Mouse (Mus musculus): ENCODE results near the gene D430041D05Rik. TPM values are rescaled to one million over a fixed set of nuclear protein-coding genes. Genes with fewer than 3 reads are reported as not detected.

The D430041D05Rik gene
- total and polyA plus RNA-seq, 3 experiments, result not detected

DNA sequence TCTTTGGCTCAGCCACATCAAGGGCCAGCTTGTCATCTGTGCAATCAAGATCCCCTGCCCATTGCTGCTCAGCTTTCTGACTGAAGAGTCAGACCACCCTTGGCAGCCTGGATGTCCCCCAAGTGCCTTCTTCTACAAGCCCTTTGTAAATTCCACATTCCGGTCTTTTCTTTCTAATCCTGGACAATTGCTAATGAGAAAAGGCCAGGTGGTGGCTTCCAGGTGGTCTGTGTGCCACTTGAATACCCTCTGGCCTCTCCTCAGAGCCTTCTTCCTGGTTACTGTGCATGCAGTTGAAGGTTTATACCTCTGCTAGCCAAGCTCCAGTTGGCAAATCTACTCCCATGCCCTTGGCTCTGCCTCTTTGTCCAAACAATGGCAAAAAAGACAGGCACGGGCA, 92.6 kb downstream of the D430041D05Rik start:
- Histone ChIP-seq H3K9ac (ENCODE audit: insufficient read depth, low read depth) (no peak overlapping the region), H3K4me2 (ENCODE audit: insufficient read depth, low read depth, poor library complexity, severe bottlenecking) (no peak overlapping the region), H3K4me3 (replicated peaks in 1 of 3; ENCODE audit: low read depth in 2 of 3, low read length in 2 of 3, poor library complexity in 1 of 3) (no peak overlapping the region), H3K79me2 (replicated peaks; ENCODE audit: control insufficient read depth, extremely low read depth, insufficient read depth, poor library complexity, severe bottlenecking) (no peaks in the 10 kb centered on the region), H3K27me3 (replicated peaks) (peaks cover 2% of the 10 kb centered on the region), H3K36me3 (replicated peaks in 1 of 2; ENCODE audit: control insufficient read depth in 1 of 2, insufficient read depth in 1 of 2, low read length in 1 of 2) (no peaks in the 10 kb centered on the region), H3K4me1 (ENCODE audit: control insufficient read depth in 1 of 2, insufficient read depth in 2 of 2) (no peaks in the 10 kb centered on the region), H3K27ac (ENCODE audit: insufficient read depth, low read depth) (no peak overlapping the region), H3K9me3 (replicated peaks; ENCODE audit: low read length) (no peaks in the 10 kb centered on the region)
- no peak for DNase-seq (ENCODE audit: extremely low read depth)
- no peak for TF ChIP-seq ZC3H11A (IDR thresholded peaks at IDR 0.05; ENCODE audit: low read depth, low read length)
- TF ChIP-seq NELFE (IDR thresholded peaks at IDR 0.05; ENCODE audit: low read depth, low read length), result no peak
- no peak for TF ChIP-seq MYC (IDR thresholded peaks at IDR 0.05; ENCODE audit: low read depth, low read length)
- TF ChIP-seq NRF1 (IDR thresholded peaks at IDR 0.05; ENCODE audit: low read depth, low read length), result no peak
- no peak for TF ChIP-seq ETS1 (conservative IDR thresholded peaks at IDR 0.05; ENCODE audit: low read depth, low read length)
- TF ChIP-seq HCFC1 (IDR thresholded peaks at IDR 0.05; ENCODE audit: low read depth, low read length), result no peak
- in situ Hi-C loops (cut with MboI; ENCODE audit: low pct_ligation_motif_present, low pct_unique_long_range_greater_than_20kb, low sequenced_read_pairs), result loop anchor here (25.0 kb wide), 1 partner anchor 181 kb away; no protein-coding TSS in a partner anchor
- dilution Hi-C loops (cut with MboI; ENCODE audit: extremely low pct_ligation_motif_present, extremely low pct_unique_long_range_greater_than_20kb, low sequenced_read_pairs), result no loop called here

DNA sequence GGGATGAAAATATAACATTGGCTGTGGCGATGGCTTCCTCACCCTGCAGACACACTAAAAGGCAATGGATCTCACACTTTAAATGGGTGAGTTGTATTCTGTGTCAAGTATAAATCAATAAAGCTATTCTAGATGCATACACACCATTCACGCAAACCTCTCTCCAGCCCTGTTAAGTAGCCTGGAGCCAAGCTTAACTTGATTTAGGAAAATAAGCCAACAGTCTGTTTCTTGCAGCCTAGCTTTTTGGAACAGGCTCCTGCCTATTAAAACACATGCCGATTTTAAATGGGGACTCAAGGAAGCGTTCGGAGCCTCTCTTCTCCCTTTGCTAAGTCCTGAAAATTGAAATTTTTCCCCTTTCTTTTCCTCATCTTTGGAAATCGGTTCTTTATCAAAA, 93.2 kb downstream of the D430041D05Rik start:
- DNase-seq (ENCODE audit: extremely low read depth), result no peak
- H3K4me2 ChIP-seq (ENCODE audit: insufficient read depth, low read depth, poor library complexity, severe bottlenecking), result no peak overlapping the region
- no peaks in the 10 kb centered on the region for H3K4me1 ChIP-seq (ENCODE audit: control insufficient read depth in 1 of 2, insufficient read depth in 2 of 2)
- dilution Hi-C loops (cut with MboI; ENCODE audit: extremely low pct_ligation_motif_present, extremely low pct_unique_long_range_greater_than_20kb, low sequenced_read_pairs) (no loop called here), in situ Hi-C loops (cut with MboI; ENCODE audit: low pct_ligation_motif_present, low pct_unique_long_range_greater_than_20kb, low sequenced_read_pairs) (loop anchor here (25.0 kb wide), 1 partner anchor 180 kb away; no protein-coding TSS in a partner anchor)
- H3K27ac ChIP-seq (ENCODE audit: insufficient read depth, low read depth), result no peak overlapping the region
- no peaks in the 10 kb centered on the region for H3K36me3 ChIP-seq (replicated peaks in 1 of 2; ENCODE audit: control insufficient read depth in 1 of 2, insufficient read depth in 1 of 2, low read length in 1 of 2)
- H3K27me3 ChIP-seq (replicated peaks), result peaks cover 2% of the 10 kb centered on the region
- H3K9me3 ChIP-seq (replicated peaks; ENCODE audit: low read length), result no peaks in the 10 kb centered on the region
- H3K9ac ChIP-seq (ENCODE audit: insufficient read depth, low read depth), result no peak overlapping the region
- TF ChIP-seq JUND (conservative IDR thresholded peaks at IDR 0.05; ENCODE audit: low read depth, low read length) (no peak), CTCF (conservative IDR thresholded peaks at IDR 0.05 in 1 of 2, IDR thresholded peaks at IDR 0.05 in 1 of 2; ENCODE audit: low read depth in 2 of 2, low read length in 2 of 2) (no peak), MYC (IDR thresholded peaks at IDR 0.05; ENCODE audit: low read depth, low read length) (no peak), MAFK (IDR thresholded peaks at IDR 0.05; ENCODE audit: insufficient replicate concordance, low read length) (no peak), CHD2 (IDR thresholded peaks at IDR 0.05; ENCODE audit: low read length) (no peak), NELFE (IDR thresholded peaks at IDR 0.05; ENCODE audit: low read depth, low read length) (no peak), NRF1 (IDR thresholded peaks at IDR 0.05; ENCODE audit: low read depth, low read length) (no peak), USF1 (IDR thresholded peaks at IDR 0.05; ENCODE audit: low read depth, low read length) (no peak), TCF12 (IDR thresholded peaks at IDR 0.05; ENCODE audit: low read depth, low read length) (no peak), ZMIZ1 (IDR thresholded peaks at IDR 0.05; ENCODE audit: low read depth, low read length) (no peak), MAZ (IDR thresholded peaks at IDR 0.05; ENCODE audit: low read depth, low read length) (no peak), RCOR1 (conservative IDR thresholded peaks at IDR 0.05; ENCODE audit: low read depth, low read length) (no peak), CHD1 (IDR thresholded peaks at IDR 0.05; ENCODE audit: low read depth, low read length) (no peak), ELF1 (IDR thresholded peaks at IDR 0.05; ENCODE audit: low read depth, low read length) (no peak)
- H3K79me2 ChIP-seq (replicated peaks; ENCODE audit: control insufficient read depth, extremely low read depth, insufficient read depth, poor library complexity, severe bottlenecking), result no peaks in the 10 kb centered on the region
- H3K4me3 ChIP-seq (replicated peaks in 1 of 3; ENCODE audit: low read depth in 2 of 3, low read length in 2 of 3, poor library complexity in 1 of 3), result no peak overlapping the region
